Mouse (Mus musculus) neural tube, embryonic 15.5 days (tissue): ENCODE measurements at regions not wholly inside any gene's neighbourhood (a gene's known extent, or its start where the extent isn't known, plus 50 kb on each side); places are given as distances from the start of the nearest gene placed in this dataset.

Source experiments
- ATAC-seq: fragments of 200-750 bp; cut with Nextera tagmentation; 2 replicates; pipeline ENCODE4 v1.8.0; 2017; ENCODE audit warnings: mild to moderate bottlenecking, moderate TSS enrichment, moderate library complexity; ENCODE audit not compliant: low FRiP score
- H3K27ac ChIP-seq: fragments of 300-500 bp; sonication (generic); replicated peaks from 2 replicates; pipeline ENCODE4 v1.5.1; 2015; ENCODE audit warnings: mild to moderate bottlenecking, inconsistent platforms
- H3K27me3 ChIP-seq: fragments of 300-500 bp; sonication (generic); replicated peaks from 2 replicates; pipeline ENCODE4 v1.6.1; 2015; ENCODE audit warnings: inconsistent platforms
- H3K36me3 ChIP-seq: fragments of 300-500 bp; sonication (generic); 2 replicates; pipeline ENCODE4 v1.6.1; 2015; ENCODE audit warnings: inconsistent platforms
- H3K4me1 ChIP-seq: fragments of 300-500 bp; sonication (generic); 2 replicates; pipeline ENCODE4 v1.6.1; 2015; ENCODE audit warnings: inconsistent platforms
- H3K4me2 ChIP-seq: fragments of 300-500 bp; sonication (generic); 2 replicates; pipeline ENCODE4 v1.6.1; 2015; ENCODE audit warnings: inconsistent platforms, mild to moderate bottlenecking, moderate library complexity
- H3K4me3 ChIP-seq: fragments of 300-500 bp; sonication (generic); replicated peaks from 2 replicates; pipeline ENCODE4 v1.5.1; 2015; ENCODE audit warnings: mild to moderate bottlenecking, inconsistent platforms
- H3K9ac ChIP-seq: fragments of 300-500 bp; sonication (generic); replicated peaks from 2 replicates; pipeline ENCODE4 v1.6.1; 2015; ENCODE audit warnings: mild to moderate bottlenecking, inconsistent platforms
- H3K9me3 ChIP-seq: fragments of 300-500 bp; sonication (generic); replicated peaks from 2 replicates; pipeline ENCODE4 v1.6.1; 2016; ENCODE audit warnings: inconsistent platforms
- WGBS: fragments of 180-500 bp; shearing (Covaris S2); methylation state at CpG from one replicate; pipeline ENCODE4 v1.1.7; 2015; ENCODE audit warnings: mixed read lengths; 5-methylcytosine and 5-hydroxymethylcytosine counted together

GRCm38 (mm10) chr8:44766111-44766873, 169.0 kb upstream of the Fat1 start:
- Histone ChIP-seq H3K4me3 (no peak overlapping the region), H3K27ac (no peak overlapping the region), H3K9ac (no peak overlapping the region), H3K27me3 (no peaks in the 10 kb centered on the region), H3K4me1 (no peaks in the 10 kb centered on the region), H3K9me3 (no peaks in the 10 kb centered on the region), H3K4me2 (no peak overlapping the region), H3K36me3 (no peaks in the 10 kb centered on the region)
- WGBS, result 54% methylated on average over 12 of the region's 12 CpGs
- ATAC-seq, result 0 out of 2 replicates have a peak, but pooled peaks have one; percentile 17

- H3K9me3 ChIP-seq, result no peaks in the 10 kb centered on the region
- H3K27ac ChIP-seq, result no peak overlapping the region
- H3K4me2 ChIP-seq, result no peak overlapping the region
- no peaks in the 10 kb centered on the region for H3K36me3 ChIP-seq
- H3K27me3 ChIP-seq, result no peaks in the 10 kb centered on the region
- H3K4me3 ChIP-seq, result no peak overlapping the region
- 73% methylated on average over 4 of the region's 4 CpGs for WGBS
- ATAC-seq, result no peak
- H3K4me1 ChIP-seq, result no peaks in the 10 kb centered on the region
- 0 out of 2 replicates have a peak overlapping the region, but pooled peaks have one; percentile 7 for H3K9ac ChIP-seq
These were observed 168.0 kb upstream of the Fat1 start for GRCm38 (mm10) chr8:44767271-44767670.

- Histone ChIP-seq H3K4me3 (no peak overlapping the region), H3K27me3 (no peaks in the 10 kb centered on the region), H3K4me2 (no peak overlapping the region), H3K9ac (no peak overlapping the region), H3K4me1 (no peaks in the 10 kb centered on the region), H3K27ac (no peak overlapping the region), H3K36me3 (no peaks in the 10 kb centered on the region), H3K9me3 (no peaks in the 10 kb centered on the region)
- ATAC-seq, result no peak
- WGBS, result 86% methylated on average over 1 of the region's 1 CpGs
These were observed 156.0 kb upstream of the Fat1 start for GRCm38 (mm10) chr8:44779212-44779611.

GRCm38 (mm10) chr8:44782421-44782820, 152.8 kb upstream of the Fat1 start:
- 63% methylated on average over 9 of the region's 9 CpGs for WGBS
- Histone ChIP-seq H3K9me3 (no peaks in the 10 kb centered on the region), H3K4me2 (no peak overlapping the region), H3K9ac (no peak overlapping the region), H3K4me1 (no peaks in the 10 kb centered on the region), H3K36me3 (no peaks in the 10 kb centered on the region), H3K27ac (no peak overlapping the region), H3K4me3 (no peak overlapping the region), H3K27me3 (no peaks in the 10 kb centered on the region)
- ATAC-seq, result no peak

- Histone ChIP-seq H3K36me3 (no peaks in the 10 kb centered on the region), H3K9me3 (no peaks in the 10 kb centered on the region), H3K9ac (no peak overlapping the region), H3K4me2 (no peak overlapping the region), H3K27me3 (no peaks in the 10 kb centered on the region), H3K4me1 (no peaks in the 10 kb centered on the region), H3K4me3 (no peak overlapping the region), H3K27ac (no peak overlapping the region)
- no peak for ATAC-seq
- WGBS, result 35% methylated on average over 8 of the region's 8 CpGs
These were observed 150.1 kb upstream of the Fat1 start for GRCm38 (mm10) chr8:44785161-44785560.

- ATAC-seq, result no peak
- Histone ChIP-seq H3K4me3 (no peak overlapping the region), H3K27ac (no peak overlapping the region), H3K4me2 (no peak overlapping the region), H3K4me1 (no peaks in the 10 kb centered on the region), H3K36me3 (no peaks in the 10 kb centered on the region), H3K9me3 (no peaks in the 10 kb centered on the region), H3K27me3 (no peaks in the 10 kb centered on the region), H3K9ac (no peak overlapping the region)
- 90% methylated on average over 5 of the region's 5 CpGs for WGBS
These were observed 148.5 kb upstream of the Fat1 start for GRCm38 (mm10) chr8:44786740-44787139.

- H3K27ac ChIP-seq, result no peak overlapping the region
- no peak overlapping the region for H3K4me3 ChIP-seq
- no peaks in the 10 kb centered on the region for H3K4me1 ChIP-seq
- H3K36me3 ChIP-seq, result no peaks in the 10 kb centered on the region
- no peak for ATAC-seq
- H3K9ac ChIP-seq, result no peak overlapping the region
- H3K27me3 ChIP-seq, result no peaks in the 10 kb centered on the region
- 15% methylated on average over 3 of the region's 3 CpGs for WGBS
- no peak overlapping the region for H3K4me2 ChIP-seq
- no peaks in the 10 kb centered on the region for H3K9me3 ChIP-seq
These were observed 147.0 kb upstream of the Fat1 start for GRCm38 (mm10) chr8:44788290-44788689.

GRCm38 (mm10) chr8:44799513-44799912, 135.7 kb upstream of the Fat1 start:
- Histone ChIP-seq H3K9me3 (no peaks in the 10 kb centered on the region), H3K4me1 (no peaks in the 10 kb centered on the region), H3K27ac (no peak overlapping the region), H3K36me3 (no peaks in the 10 kb centered on the region), H3K4me2 (no peak overlapping the region), H3K27me3 (no peaks in the 10 kb centered on the region), H3K9ac (no peak overlapping the region), H3K4me3 (no peak overlapping the region)
- ATAC-seq, result no peak
- 67% methylated on average over 3 of the region's 3 CpGs for WGBS

- no peaks in the 10 kb centered on the region for H3K27me3 ChIP-seq
- H3K4me1 ChIP-seq, result no peaks in the 10 kb centered on the region
- 37% methylated on average over 6 of the region's 6 CpGs for WGBS
- no peak overlapping the region for H3K4me2 ChIP-seq
- H3K9me3 ChIP-seq, result no peaks in the 10 kb centered on the region
- H3K9ac ChIP-seq, result no peak overlapping the region
- no peaks in the 10 kb centered on the region for H3K36me3 ChIP-seq
- H3K4me3 ChIP-seq, result no peak overlapping the region
- no peak for ATAC-seq
- no peak overlapping the region for H3K27ac ChIP-seq
These were observed 134.4 kb upstream of the Fat1 start for GRCm38 (mm10) chr8:44800827-44801273.

GRCm38 (mm10) chr8:44801604-44802206, 133.5 kb upstream of the Fat1 start:
- H3K27ac ChIP-seq, result no peak overlapping the region
- no peaks in the 10 kb centered on the region for H3K27me3 ChIP-seq
- no peak for ATAC-seq
- WGBS, result 47% methylated on average over 6 of the region's 6 CpGs
- no peak overlapping the region for H3K4me3 ChIP-seq
- no peak overlapping the region for H3K9ac ChIP-seq
- H3K9me3 ChIP-seq, result no peaks in the 10 kb centered on the region
- H3K4me2 ChIP-seq, result no peak overlapping the region
- H3K36me3 ChIP-seq, result no peaks in the 10 kb centered on the region
- H3K4me1 ChIP-seq, result no peaks in the 10 kb centered on the region

GRCm38 (mm10) chr8:44802331-44802730, 132.9 kb upstream of the Fat1 start:
- Histone ChIP-seq H3K36me3 (no peaks in the 10 kb centered on the region), H3K4me1 (no peaks in the 10 kb centered on the region), H3K4me3 (no peak overlapping the region), H3K4me2 (no peak overlapping the region), H3K9ac (no peak overlapping the region), H3K27ac (no peak overlapping the region), H3K27me3 (no peaks in the 10 kb centered on the region), H3K9me3 (no peaks in the 10 kb centered on the region)
- WGBS, result 73% methylated on average over 5 of the region's 5 CpGs
- ATAC-seq, result no peak

- no peaks in the 10 kb centered on the region for H3K4me1 ChIP-seq
- WGBS, result 36% methylated on average over 14 of the region's 14 CpGs
- no peaks in the 10 kb centered on the region for H3K9me3 ChIP-seq
- no peak for ATAC-seq
- H3K27ac ChIP-seq, result no peak overlapping the region
- no peak overlapping the region for H3K9ac ChIP-seq
- no peak overlapping the region for H3K4me2 ChIP-seq
- H3K36me3 ChIP-seq, result no peaks in the 10 kb centered on the region
- H3K27me3 ChIP-seq, result no peaks in the 10 kb centered on the region
- no peak overlapping the region for H3K4me3 ChIP-seq
These were observed 130.7 kb upstream of the Fat1 start for GRCm38 (mm10) chr8:44804414-44805178.
